Mouse (Mus musculus): Measurements from ENCODE around the gene Gba. TPM values are rescaled to one million over a fixed set of nuclear protein-coding genes. Genes with fewer than 3 reads are reported as not detected.
"Not testable (repeated sequence)": the region's sequence is repeated elsewhere in the genome, so short reads cannot be mapped to it uniquely, and the experiment has no call there.

Gba gene
- total RNA-seq (2014; rRNA removed; ENCODE audit: low replicate concordance), result 36.2 and 36.4 TPM in 2 replicates
- 20.1 and 20.8 TPM in 2 replicates for polyA plus RNA-seq (2015; fragmentation: Nextera tagmentation; extraction: Ambion mirVana)

GRCm38 (mm10) chr3:89202253-89203141 lies at the start of gene Gba:
TSS of gene Gba (plus strand) at chr3:89202928.
- Histone ChIP-seq H3K9me3 (replicated peaks; ENCODE audit: control insufficient read depth, low read length) (no peaks in the 10 kb centered on the region), H3K27me3 (ENCODE audit: control insufficient read depth, insufficient read depth, low read length) (no peaks in the 10 kb centered on the region), H3K36me3 (replicated peaks; ENCODE audit: control insufficient read depth, insufficient read depth, low read length) (peaks cover 30% of the 10 kb centered on the region), H3K4me3 (ENCODE audit: low read depth, low read length) (peak within 1 kb of the TSS; percentile 49), H3K27ac (ENCODE audit: low read depth) (no peak within 1 kb of the TSS), H3K4me1 (ENCODE audit: control insufficient read depth, insufficient read depth) (peaks cover 5% of the 10 kb centered on the region), H3K9ac (replicated peaks; ENCODE audit: low read depth, low read length) (peak within 1 kb of the TSS; percentile 34), H3K4me2 (ENCODE audit: low read depth, low read length) (peak within 1 kb of the TSS; percentile 62)
- DNase-seq (ENCODE audit: low spot score) (peak; percentile 90), ATAC-seq (ENCODE audit: insufficient read depth, low read depth) (peak; percentile 84)
- 22% methylated on average over 13 of the region's 13 CpGs for WGBS
- TF ChIP-seq CTCF (IDR thresholded peaks at IDR 0.05; ENCODE audit: low read depth) (no peak), EP300 (IDR thresholded peaks at IDR 0.05; ENCODE audit: low read depth) (no peak)

GRCm38 (mm10) chr3:89156951-89157350 lies 45.8 kb upstream of the Gba start:
- Histone ChIP-seq H3K9me3 (replicated peaks; ENCODE audit: control insufficient read depth, low read length) (no peaks in the 10 kb centered on the region), H3K4me2 (ENCODE audit: low read depth, low read length) (no peak overlapping the region), H3K27ac (ENCODE audit: low read depth) (no peak overlapping the region), H3K36me3 (replicated peaks; ENCODE audit: control insufficient read depth, insufficient read depth, low read length) (no peaks in the 10 kb centered on the region), H3K4me1 (ENCODE audit: control insufficient read depth, insufficient read depth) (peaks cover 6% of the 10 kb centered on the region; the same call in 1 of the 2 replicates), H3K4me3 (ENCODE audit: low read depth, low read length) (no peak overlapping the region), H3K9ac (replicated peaks; ENCODE audit: low read depth, low read length) (no peak overlapping the region), H3K27me3 (ENCODE audit: control insufficient read depth, insufficient read depth, low read length) (peaks cover 23% of the 10 kb centered on the region)
- DNase-seq (ENCODE audit: low spot score) (no peak), ATAC-seq (ENCODE audit: insufficient read depth, low read depth) (no peak)
- 80% methylated on average over 8 of the region's 8 CpGs for WGBS
- TF ChIP-seq EP300 (IDR thresholded peaks at IDR 0.05; ENCODE audit: low read depth), result no peak
- no peak for TF ChIP-seq CTCF (IDR thresholded peaks at IDR 0.05; ENCODE audit: low read depth)

- TF ChIP-seq EP300 (IDR thresholded peaks at IDR 0.05; ENCODE audit: low read depth) (no peak), CTCF (IDR thresholded peaks at IDR 0.05; ENCODE audit: low read depth) (no peak)
- Histone ChIP-seq H3K4me2 (ENCODE audit: low read depth, low read length) (no peak overlapping the region), H3K4me1 (ENCODE audit: control insufficient read depth, insufficient read depth) (peaks cover 6% of the 10 kb centered on the region; the same call in 1 of the 2 replicates), H3K9me3 (replicated peaks; ENCODE audit: control insufficient read depth, low read length) (no peaks in the 10 kb centered on the region), H3K9ac (replicated peaks; ENCODE audit: low read depth, low read length) (no peak overlapping the region), H3K27ac (ENCODE audit: low read depth) (no peak overlapping the region), H3K27me3 (ENCODE audit: control insufficient read depth, insufficient read depth, low read length) (peaks cover 16% of the 10 kb centered on the region), H3K4me3 (ENCODE audit: low read depth, low read length) (no peak overlapping the region), H3K36me3 (replicated peaks; ENCODE audit: control insufficient read depth, insufficient read depth, low read length) (no peaks in the 10 kb centered on the region)
- WGBS, result 16% methylated on average over 7 of the region's 7 CpGs
- no peak for DNase-seq (ENCODE audit: low spot score)
- no peak for ATAC-seq (ENCODE audit: insufficient read depth, low read depth)
Observed at GRCm38 (mm10) chr3:89158651-89159050, 44.1 kb upstream of the Gba start.

- peaks cover 16% of the 10 kb centered on the region for H3K27me3 ChIP-seq (ENCODE audit: control insufficient read depth, insufficient read depth, low read length)
Observed at GRCm38 (mm10) chr3:89159211-89159610, 43.5 kb upstream of the Gba start.

GRCm38 (mm10) chr3:89159616-89160344 lies 42.9 kb upstream of the Gba start, which contains the start of gene Hcn3:
TSS of gene Hcn3 (minus strand) at chr3:89160196.
- Histone ChIP-seq H3K27ac (ENCODE audit: low read depth) (no peak within 1 kb of the TSS), H3K4me3 (ENCODE audit: low read depth, low read length) (peak within 1 kb of the TSS; percentile 54), H3K36me3 (replicated peaks; ENCODE audit: control insufficient read depth, insufficient read depth, low read length) (no peaks in the 10 kb centered on the region), H3K9me3 (replicated peaks; ENCODE audit: control insufficient read depth, low read length) (no peaks in the 10 kb centered on the region), H3K4me1 (ENCODE audit: control insufficient read depth, insufficient read depth) (peaks cover 11% of the 10 kb centered on the region; the same call in 1 of the 2 replicates), H3K27me3 (ENCODE audit: control insufficient read depth, insufficient read depth, low read length) (peaks cover 16% of the 10 kb centered on the region), H3K9ac (replicated peaks; ENCODE audit: low read depth, low read length) (no peak within 1 kb of the TSS), H3K4me2 (ENCODE audit: low read depth, low read length) (peak within 1 kb of the TSS; percentile 96)
- ATAC-seq (ENCODE audit: insufficient read depth, low read depth) (peak; percentile 46), DNase-seq (ENCODE audit: low spot score) (peak; percentile 24)
- TF ChIP-seq EP300 (IDR thresholded peaks at IDR 0.05; ENCODE audit: low read depth), result no peak
- peak; percentile 59 for TF ChIP-seq CTCF (IDR thresholded peaks at IDR 0.05; ENCODE audit: low read depth)
- WGBS, result under 1% methylated on average over 47 of the region's 66 CpGs

More at GRCm38 (mm10) chr3:89159211-89159610, 43.5 kb upstream of the Gba start:
- no peaks in the 10 kb centered on the region for H3K9me3 ChIP-seq (replicated peaks; ENCODE audit: control insufficient read depth, low read length)
- H3K27ac ChIP-seq (ENCODE audit: low read depth), result no peak overlapping the region
- H3K36me3 ChIP-seq (replicated peaks; ENCODE audit: control insufficient read depth, insufficient read depth, low read length), result no peaks in the 10 kb centered on the region
- no peak for TF ChIP-seq EP300 (IDR thresholded peaks at IDR 0.05; ENCODE audit: low read depth)
- TF ChIP-seq CTCF (IDR thresholded peaks at IDR 0.05; ENCODE audit: low read depth), result no peak
- peak overlapping the region; percentile 96 for H3K4me2 ChIP-seq (ENCODE audit: low read depth, low read length)
- peak; percentile 34; the same call in 1 of the 2 replicates for ATAC-seq (ENCODE audit: insufficient read depth, low read depth)
- under 1% methylated on average over 13 of the region's 13 CpGs for WGBS
- peak overlapping the region; percentile 54 for H3K4me3 ChIP-seq (ENCODE audit: low read depth, low read length)
- H3K9ac ChIP-seq (replicated peaks; ENCODE audit: low read depth, low read length), result no peak overlapping the region
- H3K4me1 ChIP-seq (ENCODE audit: control insufficient read depth, insufficient read depth), result peaks cover 11% of the 10 kb centered on the region; the same call in 1 of the 2 replicates
- peak; percentile 25 for DNase-seq (ENCODE audit: low spot score)

- H3K9me3 ChIP-seq (replicated peaks; ENCODE audit: control insufficient read depth, low read length); H3K9ac ChIP-seq (replicated peaks; ENCODE audit: low read depth, low read length); H3K36me3 ChIP-seq (replicated peaks; ENCODE audit: control insufficient read depth, insufficient read depth, low read length); H3K4me3 ChIP-seq (ENCODE audit: low read depth, low read length); H3K27ac ChIP-seq (ENCODE audit: low read depth); DNase-seq (ENCODE audit: low spot score); ATAC-seq (ENCODE audit: insufficient read depth, low read depth); H3K4me2 ChIP-seq (ENCODE audit: low read depth, low read length): not testable (repeated sequence)
- H3K4me1 ChIP-seq (ENCODE audit: control insufficient read depth, insufficient read depth), result peaks cover 17% of the 10 kb centered on the region; the same call in 1 of the 2 replicates
- H3K27me3 ChIP-seq (ENCODE audit: control insufficient read depth, insufficient read depth, low read length), result peaks cover 16% of the 10 kb centered on the region
Observed at GRCm38 (mm10) chr3:89161207-89161606, 41.5 kb upstream of the Gba start.

Measured in heart, postnatal 0 days (tissue).